Mouse (Mus musculus) forebrain, embryonic 10.5 days (tissue): ENCODE data around the gene Tnrc18. TPM values are rescaled to one million over a fixed set of nuclear protein-coding genes. Genes with fewer than 3 reads are reported as not detected.

Experiments used
- DNase-seq: peaks from one replicate; pipeline ENCODE4 v3.0.0-alpha.2; 2017; ENCODE audit warnings: low spot score; ENCODE audit errors: extremely low spot score
- H3K27ac ChIP-seq: fragments of 300-500 bp; sonication (generic); 2 replicates; pipeline ENCODE4 v1.5.1; 2016; ENCODE audit warnings: mild to moderate bottlenecking
- H3K27me3 ChIP-seq: fragments of 300-500 bp; sonication (generic); 2 replicates; pipeline ENCODE4 v1.6.1; 2016; ENCODE audit warnings: mild to moderate bottlenecking; ENCODE audit not compliant: poor library complexity, severe bottlenecking
- H3K36me3 ChIP-seq: fragments of 300-500 bp; sonication (generic); replicated peaks from 2 replicates; pipeline ENCODE4 v1.6.1; 2016; ENCODE audit warnings: mild to moderate bottlenecking, moderate library complexity
- H3K4me1 ChIP-seq: fragments of 300-500 bp; sonication (generic); 2 replicates; pipeline ENCODE4 v1.6.1; 2016
- H3K4me3 ChIP-seq: fragments of 300-500 bp; sonication (generic); 2 replicates; pipeline ENCODE4 v1.5.1; 2016; ENCODE audit warnings: mild to moderate bottlenecking, moderate library complexity
- H3K9me3 ChIP-seq: fragments of 300-500 bp; sonication (generic); 2 replicates; pipeline ENCODE4 v1.6.1; 2016; ENCODE audit warnings: mild to moderate bottlenecking, moderate library complexity
- WGBS: fragments of 180-500 bp; shearing (Covaris S2); methylation state at CpG from one replicate; pipeline ENCODE4 v1.1.7; 2016; 5-methylcytosine and 5-hydroxymethylcytosine counted together
- polyA plus RNA-seq: library from polyadenylated mRNA; unstranded; fragments of >200 nt; fragmentation: Nextera tagmentation; extraction: Ambion mirVana; gene quantifications from 2 replicates; pipeline ENCODE4 v1.2.1, GENCODE M21; 2016

The Tnrc18 gene
- polyA plus RNA-seq, 1 experiment from 2014 or later = 22.7 TPM

- 97% methylated on average over 16 of the region's 16 CpGs for WGBS
- Histone ChIP-seq H3K4me3 (no peak overlapping the region), H3K27me3 (no peaks in the 10 kb centered on the region), H3K27ac (no peak overlapping the region), H3K36me3 (peaks cover 100% of the 10 kb centered on the region), H3K9me3 (no peaks in the 10 kb centered on the region), H3K4me1 (no peaks in the 10 kb centered on the region)
- no peak for DNase-seq
Observed at GRCm38 (mm10) chr5:142761326-142761983, 56.0 kb downstream of the Tnrc18 start.

- DNase-seq = no peak
- no peak overlapping the region for H3K27ac ChIP-seq
- H3K27me3 ChIP-seq = no peaks in the 10 kb centered on the region
- no peak overlapping the region for H3K4me3 ChIP-seq
- no peaks in the 10 kb centered on the region for H3K9me3 ChIP-seq
- H3K36me3 ChIP-seq = peaks cover 100% of the 10 kb centered on the region
- H3K4me1 ChIP-seq = no peaks in the 10 kb centered on the region
- 93% methylated on average over 8 of the region's 8 CpGs for WGBS
Observed at GRCm38 (mm10) chr5:142759786-142760185, 57.7 kb downstream of the Tnrc18 start.

- Histone ChIP-seq H3K4me3 (no peak overlapping the region), H3K27ac (peak overlapping the region; percentile 32; the same call in 1 of the 2 replicates), H3K27me3 (no peaks in the 10 kb centered on the region), H3K4me1 (peaks cover 10% of the 10 kb centered on the region; the same call in 1 of the 2 replicates), H3K36me3 (peaks cover 99% of the 10 kb centered on the region), H3K9me3 (no peaks in the 10 kb centered on the region)
- no peak for DNase-seq
- WGBS = 55% methylated on average over 13 of the region's 13 CpGs
Observed at GRCm38 (mm10) chr5:142752241-142752640, 65.2 kb downstream of the Tnrc18 start.

GRCm38 (mm10) chr5:142750173-142750572, 67.3 kb downstream of the Tnrc18 start:
- 89% methylated on average over 11 of the region's 11 CpGs for WGBS
- no peak overlapping the region for H3K4me3 ChIP-seq
- no peak for DNase-seq
- H3K36me3 ChIP-seq = peaks cover 99% of the 10 kb centered on the region
- no peak overlapping the region for H3K27ac ChIP-seq
- no peaks in the 10 kb centered on the region for H3K9me3 ChIP-seq
- H3K4me1 ChIP-seq = peaks cover 10% of the 10 kb centered on the region; the same call in 1 of the 2 replicates
- H3K27me3 ChIP-seq = no peaks in the 10 kb centered on the region

GRCm38 (mm10) chr5:142747026-142747629, 70.3 kb downstream of the Tnrc18 start:
- Histone ChIP-seq H3K4me1 (peaks cover 6% of the 10 kb centered on the region; the same call in 1 of the 2 replicates), H3K36me3 (peaks cover 99% of the 10 kb centered on the region), H3K27me3 (no peaks in the 10 kb centered on the region), H3K27ac (no peak overlapping the region), H3K9me3 (no peaks in the 10 kb centered on the region), H3K4me3 (no peak overlapping the region)
- no peak for DNase-seq
- 88% methylated on average over 12 of the region's 12 CpGs for WGBS

GRCm38 (mm10) chr5:142739941-142740340, 77.5 kb downstream of the Tnrc18 start:
- no peaks in the 10 kb centered on the region for H3K27me3 ChIP-seq
- WGBS = 89% methylated on average over 8 of the region's 8 CpGs
- no peaks in the 10 kb centered on the region for H3K9me3 ChIP-seq
- H3K27ac ChIP-seq = no peak overlapping the region
- DNase-seq = no peak
- H3K4me3 ChIP-seq = no peak overlapping the region
- H3K4me1 ChIP-seq = no peaks in the 10 kb centered on the region
- peaks cover 98% of the 10 kb centered on the region for H3K36me3 ChIP-seq

GRCm38 (mm10) chr5:142731916-142732315, 85.5 kb downstream of the Tnrc18 start:
- Histone ChIP-seq H3K9me3 (peaks cover 5% of the 10 kb centered on the region), H3K4me1 (no peaks in the 10 kb centered on the region), H3K4me3 (no peak overlapping the region), H3K36me3 (peaks cover 99% of the 10 kb centered on the region), H3K27me3 (no peaks in the 10 kb centered on the region), H3K27ac (no peak overlapping the region)
- DNase-seq = no peak
- WGBS = 94% methylated on average over 11 of the region's 11 CpGs

- no peaks in the 10 kb centered on the region for H3K27me3 ChIP-seq
- H3K36me3 ChIP-seq = peaks cover 99% of the 10 kb centered on the region
- no peaks in the 10 kb centered on the region for H3K4me1 ChIP-seq
- no peak overlapping the region for H3K4me3 ChIP-seq
- 94% methylated on average over 12 of the region's 12 CpGs for WGBS
- peaks cover 11% of the 10 kb centered on the region for H3K9me3 ChIP-seq
- H3K27ac ChIP-seq = no peak overlapping the region
- no peak for DNase-seq
Observed at GRCm38 (mm10) chr5:142730295-142730694, 87.2 kb downstream of the Tnrc18 start.

- peaks cover 90% of the 10 kb centered on the region for H3K36me3 ChIP-seq
- H3K4me1 ChIP-seq = peaks cover 6% of the 10 kb centered on the region
- H3K9me3 ChIP-seq = peaks cover 14% of the 10 kb centered on the region
- H3K4me3 ChIP-seq = no peak overlapping the region
- no peaks in the 10 kb centered on the region for H3K27me3 ChIP-seq
- H3K27ac ChIP-seq = no peak overlapping the region
- 97% methylated on average over 16 of the region's 16 CpGs for WGBS
- DNase-seq = no peak
Observed at GRCm38 (mm10) chr5:142728301-142728700, 89.2 kb downstream of the Tnrc18 start.

GRCm38 (mm10) chr5:142726748-142727147, 90.7 kb downstream of the Tnrc18 start:
- no peak for DNase-seq
- no peaks in the 10 kb centered on the region for H3K27me3 ChIP-seq
- H3K9me3 ChIP-seq = peaks cover 14% of the 10 kb centered on the region
- H3K36me3 ChIP-seq = peaks cover 78% of the 10 kb centered on the region
- WGBS = 82% methylated on average over 6 of the region's 6 CpGs
- H3K4me1 ChIP-seq = peaks cover 13% of the 10 kb centered on the region
- no peak overlapping the region for H3K27ac ChIP-seq
- no peak overlapping the region for H3K4me3 ChIP-seq

- peaks cover 14% of the 10 kb centered on the region for H3K9me3 ChIP-seq
- no peak for DNase-seq
- H3K36me3 ChIP-seq = peaks cover 72% of the 10 kb centered on the region
- no peak overlapping the region for H3K4me3 ChIP-seq
- peaks cover 13% of the 10 kb centered on the region for H3K4me1 ChIP-seq
- no peak overlapping the region for H3K27ac ChIP-seq
- 88% methylated on average over 7 of the region's 7 CpGs for WGBS
- H3K27me3 ChIP-seq = no peaks in the 10 kb centered on the region
Observed at GRCm38 (mm10) chr5:142724265-142724664, 93.2 kb downstream of the Tnrc18 start.

- Histone ChIP-seq H3K27ac (peak overlapping the region; percentile 11; the same call in 1 of the 2 replicates), H3K27me3 (no peaks in the 10 kb centered on the region), H3K4me3 (no peak overlapping the region), H3K9me3 (peaks cover 14% of the 10 kb centered on the region), H3K4me1 (peaks cover 13% of the 10 kb centered on the region), H3K36me3 (peaks cover 72% of the 10 kb centered on the region)
- WGBS = 15% methylated on average over 7 of the region's 7 CpGs
- DNase-seq = peak; percentile 72
Observed at GRCm38 (mm10) chr5:142723520-142724133, 93.8 kb downstream of the Tnrc18 start.

GRCm38 (mm10) chr5:142719897-142720296, 97.6 kb downstream of the Tnrc18 start:
- Histone ChIP-seq H3K9me3 (no peaks in the 10 kb centered on the region), H3K36me3 (peaks cover 40% of the 10 kb centered on the region), H3K4me1 (peaks cover 13% of the 10 kb centered on the region), H3K27ac (no peak overlapping the region), H3K27me3 (no peaks in the 10 kb centered on the region; the same call in 1 of the 2 replicates), H3K4me3 (no peak overlapping the region)
- DNase-seq = no peak
- WGBS = 84% methylated on average over 13 of the region's 13 CpGs
